ENCODE assay signal across 12 mouse cellular contexts in genomic region chr3:86768553-86768952, GRCm38 (mm10).
A peak's percentile ranks its signal among the peaks of the same experiment; 100 is the strongest.
DNase-seq lines count a peak whose midpoint lies in the region; ATAC-seq and TF ChIP-seq lines count a peak whose summit lies in the region.
"Had no signal": no experiment of that assay in that cellular context is flagged by ENCODE, and none has a peak within 500 bp of the region (broad histone marks: within the 10 kb centered on the region; RNA-seq: fewer than 3 reads in every experiment).

No protein-coding gene starts in this region.

- H3K4me3 ChIP-seq in gastrocnemius, adult 2 months, result 0 out of 2 replicates have a peak overlapping the region, but pooled peaks have one; percentile 24
- no peak overlapping the region for H3K4me3 ChIP-seq in intestine, embryonic 15.5 days (replicated peaks)
- H3K4me3 ChIP-seq in midbrain, embryonic 13.5 days (replicated peaks), result no peak overlapping the region
- no peak overlapping the region for H3K4me3 ChIP-seq in thymus, adult 2 months (ENCODE audit: control insufficient read depth, insufficient read depth, low read length)
- H3K4me3 ChIP-seq: megakaryocyte, embryonic 14.5 days had no signal

- no peaks in the 10 kb centered on the region for H3K9me3 ChIP-seq in intestine, embryonic 15.5 days
- H3K9me3 ChIP-seq in midbrain, embryonic 13.5 days, result no peaks in the 10 kb centered on the region

- H3K9ac ChIP-seq in intestine, embryonic 15.5 days, result no peak overlapping the region
- no peak overlapping the region for H3K9ac ChIP-seq in midbrain, embryonic 13.5 days (replicated peaks)

- intact Hi-C loops in gastrocnemius, adult 2 months (cut with DNase I), result loop anchor here (10.0 kb wide), 1 partner anchor 444 kb away; no protein-coding TSS in a partner anchor
- intact Hi-C loops in gastrocnemius, postnatal 14 days (cut with DNase I; ENCODE audit: low total_unique reads), result loop anchor here (10.0 kb wide), 1 partner anchor 444 kb away; no protein-coding TSS in a partner anchor

- H3K4me2 ChIP-seq in intestine, embryonic 15.5 days (replicated peaks), result no peak overlapping the region; the same call in 1 of the 2 replicates
- H3K4me2 ChIP-seq in midbrain, embryonic 13.5 days (replicated peaks), result peak overlapping the region; percentile 23; the same call in 1 of the 2 replicates

- H3K4me1 ChIP-seq in intestine, embryonic 15.5 days (replicated peaks), result peaks cover 4% of the 10 kb centered on the region; the same call in 1 of the 2 replicates
- peaks cover 14% of the 10 kb centered on the region for H3K4me1 ChIP-seq in midbrain, embryonic 13.5 days (replicated peaks)
- no peaks in the 10 kb centered on the region for H3K4me1 ChIP-seq in thymus, adult 2 months (replicated peaks; ENCODE audit: control insufficient read depth, insufficient read depth, low read length)

- H3K27ac ChIP-seq in gastrocnemius, adult 2 months, result peak overlapping the region; percentile 25; the same call in 1 of the 2 replicates
- peak overlapping the region; percentile 48; the same call in 1 of the 2 replicates for H3K27ac ChIP-seq in intestine, embryonic 15.5 days
- no peak overlapping the region for H3K27ac ChIP-seq in midbrain, embryonic 13.5 days
- H3K27ac ChIP-seq in thymus, adult 2 months (ENCODE audit: control insufficient read depth, insufficient read depth, low read length), result no peak overlapping the region

- H3K36me3 ChIP-seq in intestine, embryonic 15.5 days, result no peaks in the 10 kb centered on the region
- H3K36me3 ChIP-seq in midbrain, embryonic 13.5 days, result no peaks in the 10 kb centered on the region
- H3K36me3 ChIP-seq in thymus, adult 2 months (ENCODE audit: control insufficient read depth, insufficient read depth, low read length), result no peaks in the 10 kb centered on the region

- DNase-seq in gastrocnemius, adult 2 months, result peak; percentile 69
- no peak for DNase-seq in gastrocnemius, postnatal 14 days
- DNase-seq in embryo, embryonic 10 days (ENCODE audit: low spot score), result peak; percentile 82
- no peak for DNase-seq in thymus, adult 2 months
- no peak for DNase-seq in layer of hippocampus, postnatal 25 days (ENCODE audit: extremely low spot score in 1 of 2, low spot score in 1 of 2)
- no peak for DNase-seq in testis, postnatal 10 days (ENCODE audit: low spot score)
- DNase-seq: cerebellum, adult 9-11 months; lung, adult 18-20 months had no signal

- no peak for ATAC-seq in intestine, embryonic 15.5 days
- 0 out of 2 replicates have a peak, but pooled peaks have one; percentile 40 for ATAC-seq in midbrain, embryonic 13.5 days
- ATAC-seq: hindbrain, embryonic 16.5 days had no signal

- WGBS in intestine, embryonic 15.5 days, result 37% methylated on average over 8 of the region's 8 CpGs
- 11% methylated on average over 8 of the region's 8 CpGs for WGBS in midbrain, embryonic 13.5 days
- WGBS in thymus, adult 2 months, result 83% methylated on average over 8 of the region's 8 CpGs

- no peak for TF ChIP-seq POLR2A in thymus, adult 2 months (IDR thresholded peaks at IDR 0.05; ENCODE audit: control insufficient read depth, extremely low read depth, insufficient read depth, low read length, poor library complexity)

- H3K27me3 ChIP-seq in intestine, embryonic 15.5 days (replicated peaks), result no peaks in the 10 kb centered on the region
- no peaks in the 10 kb centered on the region for H3K27me3 ChIP-seq in midbrain, embryonic 13.5 days
- no peaks in the 10 kb centered on the region for H3K27me3 ChIP-seq in thymus, adult 2 months (ENCODE audit: control insufficient read depth, insufficient read depth, low read length)

- TF ChIP-seq CTCF in gastrocnemius, adult 2 months (IDR thresholded peaks at IDR 0.05), result no peak
- TF ChIP-seq CTCF in thymus, adult 2 months (IDR thresholded peaks at IDR 0.05; ENCODE audit: borderline replicate concordance, control insufficient read depth, extremely low read depth, insufficient read depth, low read length, poor library complexity), result no peak

Comparison
In these comparisons a context has a peak if more than half of its experiments do, and no peak if none do; other contexts are left out.
1. DNase-seq: peak in gastrocnemius, adult 2 months (single experiment) and embryo, embryonic 10 days (single experiment); none in gastrocnemius, postnatal 14 days (single experiment), thymus, adult 2 months (single experiment), layer of hippocampus, postnatal 25 days (0 of 2) and testis, postnatal 10 days (single experiment).
2. H3K27ac ChIP-seq: peak in gastrocnemius, adult 2 months (single experiment) and intestine, embryonic 15.5 days (single experiment); none in midbrain, embryonic 13.5 days (single experiment) and thymus, adult 2 months (single experiment).